Mouse (Mus musculus): ENCODE data around the gene Pacsin3. TPM values are rescaled to one million over a fixed set of nuclear protein-coding genes. Genes with fewer than 3 reads are reported as not detected.
"Not testable (repeated sequence)": the region's sequence is repeated elsewhere in the genome, so short reads cannot be mapped to it uniquely, and the experiment has no call there.

Pacsin3 gene
- 2.8 and 3.7 TPM in 2 replicates for polyA plus RNA-seq (2012; rRNA removed)

- 7% methylated on average over 27 of the region's 27 CpGs for WGBS
- DNase-seq (ENCODE audit: low read depth, low spot score), result no peak
These were observed at the start of gene Pacsin3 for GRCm38 (mm10) chr2:91255661-91256150. Pacsin3 (plus strand) TSS chr2:91255954.

GRCm38 (mm10) chr2:91206254-91206775 lies 49.4 kb upstream of the Pacsin3 start:
- 84% methylated on average over 9 of the region's 9 CpGs for WGBS
- DNase-seq (ENCODE audit: low read depth, low spot score), result no peak

GRCm38 (mm10) chr2:91213311-91213710 lies 42.4 kb upstream of the Pacsin3 start:
- DNase-seq (ENCODE audit: low read depth, low spot score), result no peak

- DNase-seq (ENCODE audit: low read depth, low spot score), result no peak
- WGBS, result 42% methylated on average over 4 of the region's 4 CpGs
These were observed 38.7 kb upstream of the Pacsin3 start for GRCm38 (mm10) chr2:91217032-91217431.

GRCm38 (mm10) chr2:91220501-91220900 lies 35.3 kb upstream of the Pacsin3 start:
- DNase-seq (ENCODE audit: low read depth, low spot score), result no peak
- over 99% methylated on average over 3 of the region's 3 CpGs for WGBS

- DNase-seq (ENCODE audit: low read depth, low spot score), result no peak
- 87% methylated on average over 2 of the region's 2 CpGs for WGBS
These were observed 32.1 kb upstream of the Pacsin3 start for GRCm38 (mm10) chr2:91223614-91224013.

GRCm38 (mm10) chr2:91229735-91230134 lies 26.0 kb upstream of the Pacsin3 start:
- 87% methylated on average over 2 of the region's 2 CpGs for WGBS
- DNase-seq (ENCODE audit: low read depth, low spot score), result no peak

- DNase-seq (ENCODE audit: low read depth, low spot score), result peak; percentile 93
- 1% methylated on average over 48 of the region's 48 CpGs for WGBS
These were observed 18.9 kb upstream of the Pacsin3 start, which contains the start of gene Ddb2 for GRCm38 (mm10) chr2:91236601-91237510. Ddb2 (minus strand) TSS chr2:91236982.

GRCm38 (mm10) chr2:91237511-91238080 lies 18.2 kb upstream of the Pacsin3 start:
- not testable (repeated sequence) for DNase-seq (ENCODE audit: low read depth, low spot score)
- WGBS, result 7% methylated on average over 4 of the region's 4 CpGs

GRCm38 (mm10) chr2:91242547-91242946 lies 13.2 kb upstream of the Pacsin3 start:
- DNase-seq (ENCODE audit: low read depth, low spot score), result no peak
- 28% methylated on average over 5 of the region's 5 CpGs for WGBS

- 79% methylated on average over 3 of the region's 3 CpGs for WGBS
- DNase-seq (ENCODE audit: low read depth, low spot score), result no peak
These were observed 12.3 kb upstream of the Pacsin3 start for GRCm38 (mm10) chr2:91243416-91243815.

GRCm38 (mm10) chr2:91244557-91245228 lies 11.1 kb upstream of the Pacsin3 start:
- 75% methylated on average over 5 of the region's 5 CpGs for WGBS
- no peak for DNase-seq (ENCODE audit: low read depth, low spot score)

GRCm38 (mm10) chr2:91248366-91248765 lies 7.4 kb upstream of the Pacsin3 start:
- no peak for DNase-seq (ENCODE audit: low read depth, low spot score)
- WGBS, result 82% methylated on average over 4 of the region's 4 CpGs

- no peak for DNase-seq (ENCODE audit: low read depth, low spot score)
- WGBS, result 56% methylated on average over 4 of the region's 4 CpGs
These were observed 3.8 kb upstream of the Pacsin3 start for GRCm38 (mm10) chr2:91252001-91252400.

- no peak for DNase-seq (ENCODE audit: low read depth, low spot score)
- 57% methylated on average over 4 of the region's 4 CpGs for WGBS
These were observed 3.2 kb upstream of the Pacsin3 start for GRCm38 (mm10) chr2:91252512-91252911.

GRCm38 (mm10) chr2:91254725-91255380 lies 901 bp upstream of the Pacsin3 start:
- 68% methylated on average over 8 of the region's 8 CpGs for WGBS

GRCm38 (mm10) chr2:91256256-91257125 lies 737 bp downstream of the Pacsin3 start:
- under 1% methylated on average over 52 of the region's 52 CpGs for WGBS
- DNase-seq (ENCODE audit: low read depth, low spot score), result no peak

More at GRCm38 (mm10) chr2:91254725-91255380, 901 bp upstream of the Pacsin3 start:
- DNase-seq (ENCODE audit: low read depth, low spot score), result no peak

- 6% methylated on average over 22 of the region's 22 CpGs for WGBS
- no peak for DNase-seq (ENCODE audit: low read depth, low spot score)
These were observed 1.6 kb downstream of the Pacsin3 start for GRCm38 (mm10) chr2:91257126-91257980.

All from large intestine, adult 2 months (tissue).